Mouse (Mus musculus): ENCODE data around the gene Rpl21. TPM values are rescaled to one million over a fixed set of nuclear protein-coding genes. Genes with fewer than 3 reads are reported as not detected.
A peak's percentile ranks its signal among the peaks of the same experiment; 100 is the strongest.
"Not testable (repeated sequence)": the region's sequence is repeated elsewhere in the genome, so short reads cannot be mapped to it uniquely, and the experiment has no call there.

Rpl21 gene
- total RNA-seq, 2 experiments from 2014 or later, result 2,430 to 2,977 TPM

- ATAC-seq (replicated peaks; ENCODE audit: low FRiP score, low TSS enrichment, poor library complexity, severe bottlenecking), result no peak
Observed at GRCm38 (mm10) chr5:146861588-146861987, 28.9 kb downstream of the Rpl21 start.

GRCm38 (mm10) chr5:146865511-146865910 lies 32.8 kb downstream of the Rpl21 start:
- ATAC-seq (replicated peaks; ENCODE audit: low FRiP score, low TSS enrichment, poor library complexity, severe bottlenecking), result no peak

- peak; percentile 66 for ATAC-seq (replicated peaks; ENCODE audit: low FRiP score, low TSS enrichment, poor library complexity, severe bottlenecking)
Observed at GRCm38 (mm10) chr5:146866277-146866676, 33.6 kb downstream of the Rpl21 start.

DNA sequence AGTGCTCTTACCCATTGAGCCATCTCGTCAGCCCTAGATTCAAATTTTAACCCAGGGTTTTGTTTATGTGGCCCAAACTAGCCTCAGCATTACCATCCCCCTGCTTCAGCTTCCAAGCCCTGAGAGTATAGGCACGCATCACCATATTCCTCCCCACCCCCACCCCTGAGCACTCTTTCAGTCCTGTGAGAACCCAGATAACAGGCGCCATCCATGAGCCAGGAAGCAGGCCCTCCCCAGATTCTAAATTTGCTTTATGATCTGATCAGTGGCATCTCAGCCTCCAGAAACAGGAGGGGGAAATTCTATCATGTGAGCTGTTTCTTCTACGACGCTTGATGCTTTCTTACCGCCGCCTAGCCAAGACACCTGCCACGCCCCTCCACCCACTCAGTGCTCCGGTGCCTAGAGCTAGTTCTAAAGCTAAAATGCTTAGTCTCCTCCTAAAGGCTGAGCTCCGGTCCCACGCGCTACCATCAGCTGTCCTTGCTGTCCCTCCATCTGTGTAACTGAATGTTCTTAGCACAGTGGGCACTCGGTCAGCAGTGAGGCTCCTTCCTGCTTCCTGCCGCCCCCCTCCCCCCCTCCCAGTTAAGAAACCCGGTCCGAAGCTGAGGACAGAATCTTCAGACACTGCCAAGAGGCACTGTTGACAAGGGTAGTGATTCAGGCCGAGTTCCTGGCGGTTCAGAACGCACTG lies 34.7 kb downstream of the Rpl21 start:
- ATAC-seq (replicated peaks; ENCODE audit: low FRiP score, low TSS enrichment, poor library complexity, severe bottlenecking), result peak; percentile 88

- ATAC-seq (replicated peaks; ENCODE audit: low FRiP score, low TSS enrichment, poor library complexity, severe bottlenecking), result no peak
Observed at GRCm38 (mm10) chr5:146867946-146868314, 35.2 kb downstream of the Rpl21 start.

GRCm38 (mm10) chr5:146872981-146873631 lies 40.4 kb downstream of the Rpl21 start:
- ATAC-seq (replicated peaks; ENCODE audit: low FRiP score, low TSS enrichment, poor library complexity, severe bottlenecking), result no peak

- no peak for ATAC-seq (replicated peaks; ENCODE audit: low FRiP score, low TSS enrichment, poor library complexity, severe bottlenecking)
Observed at GRCm38 (mm10) chr5:146876024-146876423, 43.3 kb downstream of the Rpl21 start.

DNA sequence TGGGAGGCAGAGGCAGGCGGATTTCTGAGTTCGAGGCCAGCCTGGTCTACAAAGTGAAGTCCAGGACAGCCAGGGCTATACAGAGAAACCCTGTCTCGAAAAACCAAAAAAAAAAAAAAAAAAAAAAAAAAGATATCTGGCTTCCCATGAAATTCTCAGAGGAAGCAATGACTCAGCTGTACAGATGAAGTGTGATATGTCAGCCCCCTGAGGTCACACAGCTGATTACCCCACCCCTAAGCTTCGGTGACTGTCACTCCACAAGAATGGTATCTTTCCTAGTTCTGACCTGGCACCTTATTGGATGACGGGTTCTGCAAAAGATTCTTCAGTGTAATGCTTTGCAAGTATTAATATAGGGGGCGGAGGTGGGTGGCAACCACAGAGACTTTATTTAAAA lies 45.2 kb downstream of the Rpl21 start:
- ATAC-seq (replicated peaks; ENCODE audit: low FRiP score, low TSS enrichment, poor library complexity, severe bottlenecking), result not testable (repeated sequence)

DNA sequence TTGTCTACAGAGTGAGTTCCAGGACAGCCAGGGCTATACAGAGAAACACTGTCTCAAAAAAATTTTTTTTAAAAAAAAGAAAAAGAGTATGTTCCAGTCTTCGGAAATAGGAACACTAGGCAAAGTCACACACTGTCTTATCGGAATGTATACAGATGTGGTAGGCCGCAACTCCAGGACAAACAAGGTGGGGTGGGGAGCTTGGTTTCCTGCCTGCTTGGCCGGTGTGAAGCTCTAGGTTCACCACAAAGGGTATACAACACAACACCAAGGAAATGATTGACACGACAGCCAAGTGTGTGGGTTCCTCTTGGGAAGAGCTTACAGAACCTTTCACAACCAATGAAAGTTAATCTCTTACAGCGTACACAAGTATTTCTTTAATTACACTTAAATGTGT lies 49.6 kb downstream of the Rpl21 start:
- peak; percentile 79 for ATAC-seq (replicated peaks; ENCODE audit: low FRiP score, low TSS enrichment, poor library complexity, severe bottlenecking)

GRCm38 (mm10) chr5:146883053-146883452 lies 50.4 kb downstream of the Rpl21 start:
- ATAC-seq (replicated peaks; ENCODE audit: low FRiP score, low TSS enrichment, poor library complexity, severe bottlenecking), result peak; percentile 53; the same call in 1 of the 2 replicates

DNA sequence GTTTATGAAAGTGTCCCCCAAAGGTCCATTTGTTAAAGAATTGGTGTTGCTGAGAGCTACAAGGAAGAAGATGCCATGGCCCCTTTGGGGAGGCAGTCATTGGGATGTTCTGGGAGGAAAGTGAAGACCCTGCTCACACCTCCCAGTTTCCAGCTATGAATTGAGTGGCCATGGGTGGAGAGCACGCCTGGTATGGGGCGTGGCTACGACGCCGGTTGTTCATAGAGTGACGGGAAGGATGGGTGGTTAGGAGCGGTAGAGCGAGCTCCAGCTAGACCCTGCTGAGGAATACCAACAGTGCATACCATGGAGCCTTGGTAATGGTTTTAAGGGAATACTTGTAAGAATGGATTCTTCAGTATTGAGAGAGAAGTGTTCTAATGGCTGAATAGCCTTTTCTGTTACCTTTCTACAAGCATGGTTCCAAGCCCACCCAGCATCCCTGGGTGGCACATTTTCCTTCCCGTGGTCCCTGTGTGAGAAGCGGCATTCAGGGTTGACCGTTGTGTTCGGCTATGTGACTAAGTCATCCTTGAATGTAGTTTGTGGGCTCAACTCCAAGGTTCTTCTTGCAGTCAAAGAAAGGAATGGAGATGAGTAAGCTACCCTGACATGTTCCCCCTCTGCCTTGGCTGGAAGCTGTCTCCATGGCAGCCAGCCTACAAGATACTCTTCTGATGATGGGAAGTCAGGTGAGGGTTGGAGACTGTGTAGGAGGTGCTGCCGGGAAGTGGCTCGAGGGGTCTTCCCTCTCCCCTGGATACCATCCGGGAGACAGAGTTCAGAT lies 51.0 kb downstream of the Rpl21 start:
- no peak for ATAC-seq (replicated peaks; ENCODE audit: low FRiP score, low TSS enrichment, poor library complexity, severe bottlenecking)

Other genes starting within 250 kb of the Rpl21 start
- not detected in 2 replicates for gene Gpr12, start 247.7 kb upstream of the Rpl21 start, total RNA-seq (2014; fragmentation: Nextera tagmentation)
- not detected in 2 replicates for gene Gpr12, start 247.7 kb upstream of the Rpl21 start, total RNA-seq (2017)
- 5.8 and 7.2 TPM in 2 replicates for gene Usp12, start 37.9 kb upstream of the Rpl21 start, total RNA-seq (2014; fragmentation: Nextera tagmentation)
- 13.9 and 14.1 TPM in 2 replicates for gene Usp12, start 37.9 kb upstream of the Rpl21 start, total RNA-seq (2017)
- gene Rasl11a, start 12.2 kb downstream of the Rpl21 start, total RNA-seq (2014; fragmentation: Nextera tagmentation), result not detected in 2 replicates
- 3.7 TPM in 1 of 2 replicates, not detected in the other for gene Rasl11a, start 12.2 kb downstream of the Rpl21 start, total RNA-seq (2017)
- gene Gtf3a, start 115.8 kb downstream of the Rpl21 start, total RNA-seq (2014; fragmentation: Nextera tagmentation), result 70.1 and 96.8 TPM in 2 replicates
- 144 and 151 TPM in 2 replicates for gene Gtf3a, start 115.8 kb downstream of the Rpl21 start, total RNA-seq (2017)
- gene Mtif3, start 130.9 kb downstream of the Rpl21 start, total RNA-seq (2014; fragmentation: Nextera tagmentation), result 9.4 and 17.2 TPM in 2 replicates
- gene Mtif3, start 130.9 kb downstream of the Rpl21 start, total RNA-seq (2017), result 41.2 and 43.1 TPM in 2 replicates
- 7.2 and 7.6 TPM in 2 replicates for gene Lnx2, start 243.7 kb downstream of the Rpl21 start, total RNA-seq (2014; fragmentation: Nextera tagmentation)
- 3.3 and 7.9 TPM in 2 replicates for gene Lnx2, start 243.7 kb downstream of the Rpl21 start, total RNA-seq (2017)
- gene Polr1d, start 244.2 kb downstream of the Rpl21 start, total RNA-seq (2014; fragmentation: Nextera tagmentation), result 145 and 195 TPM in 2 replicates
- 149 and 191 TPM in 2 replicates for gene Polr1d, start 244.2 kb downstream of the Rpl21 start, total RNA-seq (2017)